Mouse (Mus musculus) adrenal gland, adult 2 months (tissue): ENCODE measurements around the gene Gm10638. TPM values are rescaled to one million over a fixed set of nuclear protein-coding genes. Genes with fewer than 3 reads are reported as not detected.

Experiments
- DNase-seq: peaks from one replicate; pipeline ENCODE4 v3.0.0; 2021
- polyA plus RNA-seq: library from polyadenylated mRNA; depleted of rRNA; stranded (reverse); fragments of >200 nt; gene quantifications from 2 replicates; pipeline ENCODE4 v1.2.3, GENCODE M21; 2012; rRNA removed
- total RNA-seq, 2 experiments: library from RNA; stranded (reverse); gene quantifications; 2 replicates each; pipeline ENCODE4 v1.2.3; 2021

Gm10638 gene
- total and polyA plus RNA-seq, 3 experiments: 3.0 to 5.7 (median 3.1) TPM

DNA sequence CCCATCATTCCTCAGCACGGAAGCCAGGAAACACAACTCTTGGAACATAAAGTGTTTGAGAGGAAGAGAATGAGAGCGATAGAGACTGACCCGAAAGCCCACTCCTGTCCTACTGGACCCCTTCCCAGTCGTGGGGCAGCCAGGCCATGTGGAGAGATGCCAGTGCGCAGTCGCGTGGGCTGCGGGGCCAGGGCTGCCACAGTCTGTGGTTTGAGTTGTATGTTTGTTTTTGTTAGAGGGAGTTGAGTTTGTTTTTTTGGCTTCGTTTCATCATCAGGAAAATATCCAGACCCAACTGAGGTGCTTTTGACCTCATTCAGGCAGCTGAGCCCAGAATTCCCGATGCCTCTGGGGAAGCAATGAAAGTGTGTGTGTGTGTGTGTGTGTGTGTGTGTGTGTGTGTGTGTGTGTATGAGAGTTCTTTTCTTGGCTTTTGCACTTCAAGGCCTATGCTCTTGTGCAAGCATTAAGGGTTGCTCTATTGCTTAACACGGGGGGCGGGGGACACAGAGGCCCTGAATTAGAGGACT, 42.5 kb downstream of the Gm10638 start:
- peak; percentile 67 for DNase-seq

- no peak for DNase-seq
These were observed 44.1 kb downstream of the Gm10638 start for GRCm38 (mm10) chr8:86789576-86789975.

DNA sequence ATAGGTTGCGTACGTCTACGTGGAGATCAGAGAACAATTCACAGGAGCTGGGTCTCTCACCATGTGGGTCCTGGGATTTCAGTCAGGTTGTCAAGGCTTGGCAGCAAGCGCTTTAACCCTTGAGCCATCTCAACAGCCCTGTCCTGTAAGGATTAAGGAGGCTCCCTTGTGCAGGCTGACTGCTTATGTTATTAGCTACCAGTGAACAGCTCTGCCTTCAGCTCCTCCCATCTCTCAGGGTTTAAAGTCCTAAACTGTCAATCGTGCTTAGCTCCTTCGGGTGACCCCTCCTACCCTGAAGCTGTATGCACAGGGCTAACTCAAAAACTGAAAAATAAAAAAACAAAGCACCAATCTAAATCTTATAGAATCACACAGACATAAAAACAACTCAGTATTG, 46.0 kb downstream of the Gm10638 start:
- DNase-seq: no peak

DNA sequence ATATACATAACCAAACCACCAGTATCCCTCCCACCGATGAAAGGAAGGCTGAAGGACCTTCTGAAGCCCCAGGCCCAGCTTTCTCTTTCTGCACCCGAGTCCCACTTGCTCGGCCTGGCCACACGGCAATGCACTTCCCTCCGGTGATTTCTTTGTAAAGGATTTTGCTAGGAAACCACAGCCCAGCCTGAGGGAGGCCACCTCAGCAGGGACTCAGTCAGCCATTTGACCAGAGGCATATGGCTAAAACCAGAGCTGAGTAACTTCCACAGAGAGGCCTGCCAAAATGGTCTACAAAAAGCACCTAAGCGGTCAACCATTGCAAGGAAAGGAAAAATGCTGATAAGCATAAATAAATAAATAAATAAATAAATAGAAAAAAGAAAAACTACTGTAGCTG, 49.2 kb downstream of the Gm10638 start:
- no peak for DNase-seq

Other genes starting within 250 kb of the Gm10638 start
- gene Abcc12, start 165.0 kb upstream of the Gm10638 start, total RNA-seq: not detected
- gene Abcc12, start 165.0 kb upstream of the Gm10638 start, polyA plus RNA-seq: 0.03 and 0.04 TPM in 2 replicates
- 100 to 1,000 TPM; 116 to 150 TPM for gene Lonp2, start 121.7 kb upstream of the Gm10638 start, total RNA-seq
- gene Lonp2, start 121.7 kb upstream of the Gm10638 start, polyA plus RNA-seq: 245 and 253 TPM in 2 replicates
- 10 to 100 TPM; 16.3 to 17.7 TPM for gene Siah1a, start 235 bp downstream of the Gm10638 start, total RNA-seq
- 10.9 and 12.5 TPM in 2 replicates for gene Siah1a, start 235 bp downstream of the Gm10638 start, polyA plus RNA-seq
- 10 to 100 TPM; 23.2 to 45.6 TPM for gene N4bp1, start 139.6 kb downstream of the Gm10638 start, total RNA-seq
- 13.2 and 19.9 TPM in 2 replicates for gene N4bp1, start 139.6 kb downstream of the Gm10638 start, polyA plus RNA-seq